Mouse (Mus musculus) lung, postnatal 0 days (tissue): ENCODE results near the gene Nr1h2. TPM values are rescaled to one million over a fixed set of nuclear protein-coding genes. Genes with fewer than 3 reads are reported as not detected.
A peak's percentile ranks its signal among the peaks of the same experiment; 100 is the strongest.

Experiments
- ATAC-seq: fragments of 200-750 bp; cut with Nextera tagmentation; 2 replicates; pipeline ENCODE4 v1.8.0; 2017; ENCODE audit warnings: moderate library complexity
- DNase-seq: peaks from one replicate; pipeline ENCODE4 v3.0.0-alpha.2; 2016; ENCODE audit warnings: low spot score
- H3K27ac ChIP-seq: fragments of 300-500 bp; sonication (generic); 2 replicates; pipeline ENCODE4 v1.5.1; 2014; ENCODE audit warnings: antibody characterized with exemption, mild to moderate bottlenecking, low read length, mixed read lengths
- H3K27me3 ChIP-seq: fragments of 300-500 bp; sonication (generic); replicated peaks from 2 replicates; pipeline ENCODE4 v1.6.1; 2014; ENCODE audit warnings: low read length, mixed read lengths; ENCODE audit not compliant: insufficient read depth
- H3K36me3 ChIP-seq: fragments of 300-500 bp; sonication (generic); 2 replicates; pipeline ENCODE4 v1.6.1; 2014; ENCODE audit warnings: low read length, mixed read lengths; ENCODE audit not compliant: insufficient read depth
- H3K4me1 ChIP-seq: fragments of 300-500 bp; sonication (generic); 2 replicates; pipeline ENCODE4 v1.6.1; 2014; ENCODE audit warnings: antibody characterized with exemption, low read depth, low read length, mixed read lengths; ENCODE audit not compliant: insufficient read depth
- H3K4me2 ChIP-seq: fragments of 300-500 bp; sonication (generic); replicated peaks from 2 replicates; pipeline ENCODE4 v1.6.1; 2014; ENCODE audit warnings: low read depth, mild to moderate bottlenecking, low read length, moderate library complexity, mixed read lengths
- H3K4me3 ChIP-seq: fragments of 300-500 bp; sonication (generic); 2 replicates; pipeline ENCODE4 v1.5.1; 2014; ENCODE audit warnings: low read depth, low read length
- H3K9ac ChIP-seq: fragments of 300-500 bp; sonication (generic); replicated peaks from 2 replicates; pipeline ENCODE4 v1.6.1; 2014; ENCODE audit warnings: low read depth, mild to moderate bottlenecking
- H3K9me3 ChIP-seq: fragments of 300-500 bp; sonication (generic); 2 replicates; pipeline ENCODE4 v1.6.1; 2016; ENCODE audit warnings: low read length, mixed read lengths
- CTCF ChIP-seq: IDR thresholded peaks from 2 replicates; pipeline ENCODE4 v1.5.1; 2016; ENCODE audit warnings: antibody characterized with exemption, mild to moderate bottlenecking
- EP300 ChIP-seq: IDR thresholded peaks from 2 replicates; pipeline ENCODE4 v1.6.1; 2016; ENCODE audit warnings: antibody characterized with exemption, mild to moderate bottlenecking, control low read depth
- WGBS: fragments of 180-500 bp; shearing (Covaris S2); extraction: QIAGEN DNeasy Blood & Tissue Kit; methylation state at CpG from one replicate; pipeline ENCODE4 v1.1.7; 2014; 5-methylcytosine and 5-hydroxymethylcytosine counted together
- polyA plus RNA-seq: library from polyadenylated mRNA; unstranded; fragments of >200 nt; fragmentation: Nextera tagmentation; extraction: Ambion mirVana; gene quantifications from 2 replicates; pipeline ENCODE4 v1.2.1, GENCODE M21; 2015

Nr1h2 gene
- polyA plus RNA-seq, 1 experiment from 2014 or later, result 84.3 TPM

GRCm38 (mm10) chr7:44593051-44593450 is 39.3 kb upstream of the Nr1h2 start:
- H3K36me3 ChIP-seq, result no peaks in the 10 kb centered on the region
- TF ChIP-seq EP300 (no peak), CTCF (no peak)
- 3% methylated on average over 14 of the region's 15 CpGs for WGBS
- 0 out of 2 replicates have a peak, but pooled peaks cover 9% of the 10 kb centered on the region for H3K4me1 ChIP-seq
- no peak overlapping the region for H3K9ac ChIP-seq
- H3K4me3 ChIP-seq, result no peak overlapping the region
- DNase-seq (no peak), ATAC-seq (no peak)
- H3K9me3 ChIP-seq, result no peaks in the 10 kb centered on the region
- peaks cover 8% of the 10 kb centered on the region; the same call in 1 of the 2 replicates for H3K27me3 ChIP-seq
- H3K27ac ChIP-seq, result no peak overlapping the region
- peak overlapping the region; percentile 97 for H3K4me2 ChIP-seq

DNA sequence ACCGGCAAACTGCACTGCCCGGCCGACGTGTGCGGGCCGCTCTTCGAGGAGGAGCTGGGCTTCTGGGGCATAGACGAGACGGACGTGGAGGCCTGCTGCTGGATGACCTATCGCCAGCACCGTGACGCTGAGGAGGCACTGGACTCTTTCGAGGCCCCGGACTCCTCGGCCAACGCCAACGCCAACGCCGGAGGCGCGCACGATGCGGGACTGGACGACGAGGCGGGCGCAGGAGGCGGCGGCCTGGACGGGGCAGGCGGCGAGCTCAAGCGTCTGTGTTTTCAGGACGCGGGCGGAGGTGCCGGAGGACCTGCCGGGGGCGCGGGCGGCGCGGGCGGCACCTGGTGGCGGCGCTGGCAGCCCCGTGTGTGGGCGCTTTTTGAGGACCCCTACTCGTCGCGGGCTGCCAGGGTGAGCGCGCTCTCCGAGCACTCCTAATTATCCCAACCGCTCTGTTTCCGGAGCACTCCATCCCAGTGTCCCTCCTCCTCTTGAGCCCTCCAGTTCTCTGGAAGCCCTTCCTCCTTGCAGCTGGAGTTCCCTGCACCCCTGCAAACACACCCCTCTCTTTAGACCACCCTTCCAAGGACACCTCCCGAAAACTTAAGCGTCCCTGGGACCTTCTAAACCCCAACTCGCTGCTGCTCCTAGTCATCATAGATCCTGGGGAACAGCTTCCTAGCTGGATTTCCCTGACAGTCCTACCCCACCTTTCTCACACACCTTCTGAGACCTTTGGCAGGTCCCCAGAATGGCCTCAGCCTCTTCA is 37.8 kb upstream of the Nr1h2 start:
- no peaks in the 10 kb centered on the region for H3K9me3 ChIP-seq
- H3K4me3 ChIP-seq, result peak overlapping the region; percentile 54
- H3K27ac ChIP-seq, result 0 out of 2 replicates have a peak overlapping the region, but pooled peaks have one; percentile 26
- TF ChIP-seq CTCF (no peak), EP300 (no peak)
- WGBS, result under 1% methylated on average over 32 of the region's 60 CpGs
- ATAC-seq (no peak), DNase-seq (no peak)
- H3K4me2 ChIP-seq, result peak overlapping the region; percentile 97
- H3K4me1 ChIP-seq, result 0 out of 2 replicates have a peak, but pooled peaks cover 11% of the 10 kb centered on the region
- no peaks in the 10 kb centered on the region for H3K36me3 ChIP-seq
- H3K9ac ChIP-seq, result peak overlapping the region; percentile 26; the same call in 1 of the 2 replicates
- peaks cover 8% of the 10 kb centered on the region; the same call in 1 of the 2 replicates for H3K27me3 ChIP-seq

DNA sequence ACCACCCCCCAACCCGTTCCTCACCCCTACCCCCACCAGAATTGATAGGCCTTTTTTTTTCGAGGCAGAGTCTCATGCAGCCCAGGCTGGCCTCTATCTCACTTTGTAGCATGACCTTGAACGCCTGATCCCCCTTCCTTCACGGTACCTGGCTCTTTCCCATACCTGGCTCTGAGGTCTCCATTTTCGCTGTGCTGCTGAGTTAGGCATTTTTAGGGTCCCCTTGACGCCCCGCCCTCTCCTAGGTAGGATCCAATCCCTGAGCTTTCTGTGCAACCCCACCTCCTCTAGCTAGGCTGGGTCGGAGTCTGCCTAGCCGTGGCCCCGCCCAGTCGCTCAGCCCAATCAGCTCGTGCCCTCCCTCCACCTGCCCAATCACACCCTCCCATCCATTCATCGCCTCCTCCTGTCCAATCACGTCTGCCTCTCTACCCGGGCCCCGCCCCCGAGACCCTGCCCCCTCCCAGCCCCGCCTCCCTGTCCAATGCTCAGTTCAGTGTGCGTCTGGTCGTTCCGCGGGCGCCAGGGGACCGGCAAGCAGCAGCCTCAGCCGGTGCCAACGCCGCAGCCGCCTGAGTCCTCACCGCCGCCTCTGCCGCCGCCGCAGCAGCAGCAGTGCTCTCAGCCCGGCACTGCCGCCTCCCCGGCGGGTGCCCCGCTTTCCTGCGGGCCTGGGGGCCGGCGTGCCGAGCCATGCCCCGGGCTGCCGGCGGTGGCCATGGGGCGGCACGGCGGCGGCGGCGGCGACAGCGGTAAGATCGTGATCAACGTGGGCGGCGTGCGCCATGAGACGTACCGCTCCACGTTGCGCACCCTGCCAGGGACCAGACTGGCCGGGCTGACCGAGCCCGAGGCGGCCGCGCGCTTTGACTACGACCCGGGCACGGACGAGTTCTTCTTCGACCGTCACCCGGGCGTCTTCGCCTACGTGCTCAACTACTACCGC is 36.9 kb upstream of the Nr1h2 start, which contains the start of gene Kcnc3:
Gene Kcnc3, plus strand, starts transcription at position 263 of the 946 bp plus-strand sequence.
- TF ChIP-seq EP300 (no peak), CTCF (no peak)
- H3K27ac ChIP-seq, result 0 out of 2 replicates have a peak within 1 kb of the TSS, but pooled peaks have one; percentile 26

GRCm38 (mm10) chr7:44589946-44590345 is 36.2 kb upstream of the Nr1h2 start:
- WGBS, result 3% methylated on average over 13 of the region's 13 CpGs
- DNase-seq (no peak), ATAC-seq (no peak)
- Histone ChIP-seq H3K4me2 (peak overlapping the region; percentile 97), H3K9me3 (no peaks in the 10 kb centered on the region), H3K36me3 (no peaks in the 10 kb centered on the region), H3K9ac (no peak overlapping the region), H3K4me1 (0 out of 2 replicates have a peak, but pooled peaks cover 13% of the 10 kb centered on the region), H3K27me3 (peaks cover 8% of the 10 kb centered on the region; the same call in 1 of the 2 replicates), H3K4me3 (no peak overlapping the region), H3K27ac (no peak overlapping the region)
- TF ChIP-seq EP300 (no peak), CTCF (no peak)

More for the DNA sequence above, 36.9 kb upstream of the Nr1h2 start, which contains the start of gene Kcnc3:
- Histone ChIP-seq H3K4me3 (peak within 1 kb of the TSS; percentile 54), H3K4me1 (0 out of 2 replicates have a peak, but pooled peaks cover 13% of the 10 kb centered on the region), H3K36me3 (no peaks in the 10 kb centered on the region), H3K9me3 (no peaks in the 10 kb centered on the region), H3K27me3 (peaks cover 8% of the 10 kb centered on the region; the same call in 1 of the 2 replicates), H3K4me2 (peak within 1 kb of the TSS; percentile 97), H3K9ac (peak within 1 kb of the TSS; percentile 26; the same call in 1 of the 2 replicates)
- DNase-seq, result peak; percentile 98
- ATAC-seq, result peak; percentile 93
- WGBS, result 3% methylated on average over 72 of the region's 80 CpGs

GRCm38 (mm10) chr7:44589149-44589548 is 35.4 kb upstream of the Nr1h2 start:
- ATAC-seq (peak; percentile 63), DNase-seq (peak; percentile 92)
- Histone ChIP-seq H3K9me3 (no peaks in the 10 kb centered on the region), H3K27me3 (peaks cover 8% of the 10 kb centered on the region; the same call in 1 of the 2 replicates), H3K9ac (0 out of 2 replicates have a peak overlapping the region, but pooled peaks have one; percentile 8), H3K27ac (peak overlapping the region; percentile 26; the same call in 1 of the 2 replicates), H3K36me3 (no peaks in the 10 kb centered on the region), H3K4me3 (peak overlapping the region; percentile 37), H3K4me2 (peak overlapping the region; percentile 65), H3K4me1 (0 out of 2 replicates have a peak, but pooled peaks cover 13% of the 10 kb centered on the region)
- WGBS, result under 1% methylated on average over 33 of the region's 33 CpGs
- TF ChIP-seq CTCF (peak; percentile 24; the same call in 1 of the 2 replicates), EP300 (no peak)
